Mouse (Mus musculus) heart, embryonic 16.5 days (tissue): ENCODE measurements around the gene Gm10803. TPM values are rescaled to one million over a fixed set of nuclear protein-coding genes. Genes with fewer than 3 reads are reported as not detected.

Experiments
- ATAC-seq: fragments of 200-750 bp; cut with Nextera tagmentation; replicated peaks from 2 replicates; pipeline ENCODE4 v1.8.0; 2017; ENCODE audit warnings: moderate number of reproducible peaks; ENCODE audit not compliant: insufficient read depth, low FRiP score; ENCODE audit errors: extremely low read depth
- H3K27ac ChIP-seq: fragments of 300-500 bp; sonication (generic); 2 replicates; pipeline ENCODE4 v1.5.1; 2014; ENCODE audit warnings: mild to moderate bottlenecking, low read length, control low read depth, moderate library complexity
- H3K27me3 ChIP-seq: fragments of 300-500 bp; sonication (generic); 2 replicates; pipeline ENCODE4 v1.6.1; 2014; ENCODE audit warnings: low read length, mixed read lengths; ENCODE audit not compliant: control insufficient read depth, insufficient read depth
- H3K36me3 ChIP-seq: fragments of 300-500 bp; sonication (generic); 2 replicates; pipeline ENCODE4 v1.6.1; 2014; ENCODE audit not compliant: control insufficient read depth, insufficient read depth
- H3K4me1 ChIP-seq: fragments of 300-500 bp; sonication (generic); 2 replicates; pipeline ENCODE4 v1.6.1; 2014; ENCODE audit warnings: low read length, mixed read lengths; ENCODE audit not compliant: control insufficient read depth, insufficient read depth
- H3K4me2 ChIP-seq: fragments of 300-500 bp; sonication (generic); 2 replicates; pipeline ENCODE4 v1.6.1; 2014; ENCODE audit warnings: low read depth, mild to moderate bottlenecking, control low read depth, low read length
- H3K4me3 ChIP-seq: fragments of 300-500 bp; sonication (generic); 2 replicates; pipeline ENCODE4 v1.5.1; 2014; ENCODE audit warnings: mild to moderate bottlenecking, control low read depth, low read length
- H3K9ac ChIP-seq: fragments of 300-500 bp; sonication (generic); 2 replicates; pipeline ENCODE4 v1.6.1; 2014; ENCODE audit warnings: low read length, control low read depth
- H3K9me3 ChIP-seq: fragments of 300-500 bp; sonication (generic); replicated peaks from 2 replicates; pipeline ENCODE4 v1.6.1; 2016; ENCODE audit warnings: low read length; ENCODE audit not compliant: control insufficient read depth
- WGBS: fragments of 180-500 bp; shearing (Covaris S2); extraction: QIAGEN DNeasy Blood & Tissue Kit; methylation state at CpG from one replicate; pipeline ENCODE4 v1.1.7; 2014; 5-methylcytosine and 5-hydroxymethylcytosine counted together
- polyA plus RNA-seq: library from polyadenylated mRNA; unstranded; fragments of >200 nt; fragmentation: Nextera tagmentation; extraction: Ambion mirVana; gene quantifications from 2 replicates; pipeline ENCODE4 v1.2.1, GENCODE M21; 2015

Gene Gm10803
- polyA plus RNA-seq, 1 experiment from 2014 or later: not detected

DNA sequence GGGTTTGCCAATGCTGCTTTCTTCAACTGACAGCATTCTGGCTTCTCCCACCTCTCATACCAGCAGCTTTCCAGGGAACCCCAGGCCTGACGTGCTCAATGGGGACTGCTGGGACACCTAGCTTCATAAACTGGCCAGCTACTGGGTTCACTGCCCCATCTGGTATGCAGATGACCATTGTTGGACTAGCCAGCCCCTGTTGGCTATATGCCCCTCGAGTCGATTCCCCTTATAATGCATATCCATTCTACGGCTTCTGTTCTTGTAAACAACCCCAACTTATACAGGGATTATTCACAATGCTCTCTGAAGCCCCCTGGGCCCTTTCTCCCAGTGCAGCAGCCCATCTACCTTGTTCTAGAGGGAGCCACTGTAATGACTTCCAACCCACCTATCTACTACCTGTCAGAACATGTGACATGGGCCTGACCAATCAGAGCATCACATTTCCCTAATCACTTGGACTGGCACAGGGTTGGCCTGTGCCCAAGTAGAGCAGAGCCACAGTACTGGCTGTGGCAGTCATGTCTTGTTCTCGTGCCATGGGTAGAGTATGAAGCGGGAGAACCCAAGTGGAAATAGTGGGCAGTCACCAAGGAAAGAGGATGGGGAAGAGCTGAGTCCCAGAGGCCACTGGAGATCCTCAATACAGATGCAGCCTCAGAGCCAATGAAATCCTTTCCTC, 44.4 kb downstream of the Gm10803 start:
- H3K4me3 ChIP-seq: no peak overlapping the region
- H3K36me3 ChIP-seq: no peaks in the 10 kb centered on the region
- H3K4me1 ChIP-seq: no peaks in the 10 kb centered on the region
- no peak overlapping the region for H3K9ac ChIP-seq
- no peaks in the 10 kb centered on the region for H3K27me3 ChIP-seq
- 88% methylated on average over 6 of the region's 6 CpGs for WGBS
- H3K4me2 ChIP-seq: no peak overlapping the region
- no peaks in the 10 kb centered on the region for H3K9me3 ChIP-seq
- no peak for ATAC-seq
- H3K27ac ChIP-seq: no peak overlapping the region

DNA sequence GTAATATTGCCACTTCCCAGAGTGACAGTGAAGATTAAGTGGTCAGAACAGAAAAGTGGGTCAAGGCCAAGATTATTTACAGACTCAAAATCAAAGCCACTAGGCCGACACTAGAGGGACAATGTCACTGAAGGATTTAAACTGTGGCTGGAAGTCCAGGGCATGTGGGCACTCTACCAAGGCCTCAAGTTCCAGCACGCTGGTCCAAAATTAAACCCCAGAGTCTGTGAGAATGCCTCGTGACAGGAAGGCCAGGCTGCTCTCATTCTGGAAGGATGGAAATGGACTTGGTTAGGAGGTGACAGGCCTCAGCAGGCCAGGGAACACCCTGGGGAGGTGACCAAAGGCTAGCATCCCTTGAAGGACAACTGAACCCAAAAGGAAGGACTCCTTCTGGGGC, 48.4 kb downstream of the Gm10803 start:
- WGBS: 56% methylated on average over 3 of the region's 3 CpGs

DNA sequence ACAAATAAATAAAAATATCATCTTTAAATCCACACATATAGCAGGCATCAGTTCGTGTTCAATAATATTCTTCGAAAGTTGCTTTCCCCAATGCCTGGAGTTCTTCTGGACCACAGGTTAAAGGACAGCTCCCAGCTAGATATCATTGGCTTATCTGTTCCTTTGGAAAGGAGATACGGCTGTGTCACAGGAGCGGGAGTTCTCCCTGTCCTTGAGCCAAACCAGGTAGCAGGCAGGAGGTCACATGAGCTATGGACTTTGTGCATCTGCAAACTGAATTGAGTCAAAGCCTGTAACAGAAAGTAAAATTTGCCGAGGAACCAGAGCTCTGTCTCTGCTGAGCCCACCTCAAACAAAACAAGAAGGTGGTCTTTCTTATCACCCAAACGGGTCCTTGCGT, 52.7 kb downstream of the Gm10803 start:
- Histone ChIP-seq H3K27me3 (no peaks in the 10 kb centered on the region), H3K27ac (no peak overlapping the region), H3K36me3 (no peaks in the 10 kb centered on the region), H3K4me1 (no peaks in the 10 kb centered on the region), H3K9ac (no peak overlapping the region), H3K9me3 (no peaks in the 10 kb centered on the region), H3K4me3 (no peak overlapping the region), H3K4me2 (no peak overlapping the region)
- WGBS: 64% methylated on average over 7 of the region's 7 CpGs
- ATAC-seq: no peak

More for the DNA sequence above, 48.4 kb downstream of the Gm10803 start:
- Histone ChIP-seq H3K9me3 (no peaks in the 10 kb centered on the region), H3K27me3 (no peaks in the 10 kb centered on the region), H3K4me2 (no peak overlapping the region), H3K27ac (no peak overlapping the region), H3K9ac (no peak overlapping the region), H3K36me3 (no peaks in the 10 kb centered on the region), H3K4me1 (no peaks in the 10 kb centered on the region), H3K4me3 (no peak overlapping the region)
- ATAC-seq: no peak

Other genes starting within 250 kb of the Gm10803 start
- 28.5 and 33.9 TPM in 2 replicates for gene Tspan18, start 226.1 kb upstream of the Gm10803 start, polyA plus RNA-seq
- gene Cd82, start 97.4 kb upstream of the Gm10803 start, polyA plus RNA-seq: 47.6 and 58.8 TPM in 2 replicates
- 0.04 and 0.08 TPM in 2 replicates for gene Alx4, start 81.8 kb downstream of the Gm10803 start, polyA plus RNA-seq